Mouse (Mus musculus) megakaryocyte, embryonic 14.5 days (primary cell): Measurements from ENCODE around the gene Kcnma1. TPM values are rescaled to one million over a fixed set of nuclear protein-coding genes. Genes with fewer than 3 reads are reported as not detected.

Source experiments
- H3K27me3 ChIP-seq: replicated peaks from 2 replicates; pipeline ENCODE3; 2012; ENCODE audit warnings: inconsistent platforms
- H3K36me3 ChIP-seq: replicated peaks from 2 replicates; pipeline ENCODE3; 2012; ENCODE audit warnings: low read length, inconsistent platforms, mixed read lengths
- H3K4me1 ChIP-seq: 2 replicates; pipeline ENCODE4 v1.6.1; 2012; ENCODE audit warnings: inconsistent platforms
- H3K4me3 ChIP-seq: replicated peaks from 2 replicates; pipeline ENCODE3; 2012; ENCODE audit warnings: moderate library complexity, mild to moderate bottlenecking, inconsistent platforms
- H3K9me3 ChIP-seq: 2 replicates; pipeline ENCODE4 v1.6.1; 2012; ENCODE audit warnings: inconsistent platforms
- FLI1 ChIP-seq: IDR thresholded peaks from 2 replicates; pipeline ENCODE4 v1.6.1; 2012; ENCODE audit warnings: low read length, inconsistent platforms, mixed read lengths
- GATA1 ChIP-seq: IDR thresholded peaks from 3 replicates; pipeline ENCODE4 v1.6.1; 2012; ENCODE audit warnings: mixed read lengths, low read length, inconsistent platforms, borderline replicate concordance
- polyA plus RNA-seq: library from polyadenylated mRNA; stranded (reverse); fragments of >175 nt; gene quantifications from 2 replicates; pipeline ENCODE4 v1.2.3, GENCODE M21; 2012; ENCODE audit warnings: low replicate concordance; ENCODE audit not compliant: insufficient read depth

The Kcnma1 gene
- polyA plus RNA-seq, 1 experiment, result not detected

DNA sequence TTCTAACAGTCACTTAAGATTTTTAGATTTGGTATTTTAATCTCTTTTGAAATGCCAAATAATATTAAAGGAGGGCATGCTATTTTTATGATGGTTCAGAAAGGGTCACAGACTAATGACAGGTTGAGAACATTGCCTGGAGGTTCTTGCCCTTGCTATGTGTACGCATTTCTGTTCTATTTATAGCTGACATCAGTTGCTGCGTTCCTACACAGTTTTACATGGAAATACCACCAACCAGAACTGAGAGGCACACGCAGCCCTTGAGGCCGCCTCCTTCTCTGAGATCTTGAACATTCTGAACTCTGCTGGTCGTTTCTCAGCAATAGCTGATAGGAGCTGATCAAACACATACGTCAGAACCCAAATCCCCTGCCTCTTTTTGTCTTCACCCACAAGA lies 387.4 kb downstream of the Kcnma1 start:
- Histone ChIP-seq H3K27me3 (no peaks in the 10 kb centered on the region), H3K9me3 (no peaks in the 10 kb centered on the region), H3K4me3 (no peak overlapping the region), H3K4me1 (no peaks in the 10 kb centered on the region), H3K36me3 (no peaks in the 10 kb centered on the region)
- TF ChIP-seq GATA1, result no peak
- no peak for TF ChIP-seq FLI1

GRCm38 (mm10) chr14:23626114-23626513 lies 388.2 kb downstream of the Kcnma1 start:
- Histone ChIP-seq H3K9me3 (no peaks in the 10 kb centered on the region), H3K4me3 (no peak overlapping the region), H3K27me3 (no peaks in the 10 kb centered on the region), H3K4me1 (no peaks in the 10 kb centered on the region), H3K36me3 (no peaks in the 10 kb centered on the region)
- TF ChIP-seq FLI1 (no peak), GATA1 (no peak)

- Histone ChIP-seq H3K27me3 (no peaks in the 10 kb centered on the region), H3K4me3 (no peak overlapping the region), H3K4me1 (no peaks in the 10 kb centered on the region), H3K36me3 (no peaks in the 10 kb centered on the region), H3K9me3 (no peaks in the 10 kb centered on the region)
- TF ChIP-seq GATA1 (no peak), FLI1 (no peak)
These were observed 388.9 kb downstream of the Kcnma1 start for GRCm38 (mm10) chr14:23625436-23625835.

DNA sequence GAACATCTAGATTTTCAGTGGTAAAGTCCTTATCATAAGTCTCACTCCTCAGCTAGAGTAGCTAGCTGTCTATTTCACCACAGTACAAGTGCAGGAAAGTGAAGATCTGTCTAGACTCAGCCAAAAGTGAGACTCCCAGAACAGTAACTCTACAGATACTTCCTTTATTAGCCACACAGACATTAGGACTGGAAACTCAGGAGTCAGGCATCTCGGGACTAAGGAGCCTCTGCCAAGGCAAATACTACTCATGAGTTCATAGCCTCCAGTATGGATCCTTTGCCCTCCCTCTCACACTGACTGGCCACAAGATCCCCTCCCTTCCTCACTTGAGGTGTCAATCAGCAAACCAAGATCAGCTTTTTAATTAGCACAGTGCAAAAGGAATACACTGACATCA lies 389.8 kb downstream of the Kcnma1 start:
- Histone ChIP-seq H3K4me3 (no peak overlapping the region), H3K4me1 (no peaks in the 10 kb centered on the region), H3K9me3 (no peaks in the 10 kb centered on the region), H3K36me3 (no peaks in the 10 kb centered on the region), H3K27me3 (no peaks in the 10 kb centered on the region)
- TF ChIP-seq GATA1 (no peak), FLI1 (no peak)

- H3K9me3 ChIP-seq, result no peaks in the 10 kb centered on the region
- H3K36me3 ChIP-seq, result no peaks in the 10 kb centered on the region
- H3K4me1 ChIP-seq, result no peaks in the 10 kb centered on the region
- H3K27me3 ChIP-seq, result no peaks in the 10 kb centered on the region
- TF ChIP-seq FLI1, result no peak
- TF ChIP-seq GATA1, result no peak
- H3K4me3 ChIP-seq, result no peak overlapping the region
These were observed 393.6 kb downstream of the Kcnma1 start for GRCm38 (mm10) chr14:23620685-23621084.

GRCm38 (mm10) chr14:23618973-23619372 lies 395.3 kb downstream of the Kcnma1 start:
- H3K27me3 ChIP-seq, result no peaks in the 10 kb centered on the region
- no peak for TF ChIP-seq GATA1
- TF ChIP-seq FLI1, result no peak
- H3K9me3 ChIP-seq, result no peaks in the 10 kb centered on the region
- no peaks in the 10 kb centered on the region for H3K4me1 ChIP-seq
- no peak overlapping the region for H3K4me3 ChIP-seq
- no peaks in the 10 kb centered on the region for H3K36me3 ChIP-seq

GRCm38 (mm10) chr14:23618081-23618480 lies 396.2 kb downstream of the Kcnma1 start:
- TF ChIP-seq GATA1, result no peak
- no peak for TF ChIP-seq FLI1
- Histone ChIP-seq H3K27me3 (no peaks in the 10 kb centered on the region), H3K36me3 (no peaks in the 10 kb centered on the region), H3K4me1 (no peaks in the 10 kb centered on the region), H3K4me3 (no peak overlapping the region), H3K9me3 (no peaks in the 10 kb centered on the region)

DNA sequence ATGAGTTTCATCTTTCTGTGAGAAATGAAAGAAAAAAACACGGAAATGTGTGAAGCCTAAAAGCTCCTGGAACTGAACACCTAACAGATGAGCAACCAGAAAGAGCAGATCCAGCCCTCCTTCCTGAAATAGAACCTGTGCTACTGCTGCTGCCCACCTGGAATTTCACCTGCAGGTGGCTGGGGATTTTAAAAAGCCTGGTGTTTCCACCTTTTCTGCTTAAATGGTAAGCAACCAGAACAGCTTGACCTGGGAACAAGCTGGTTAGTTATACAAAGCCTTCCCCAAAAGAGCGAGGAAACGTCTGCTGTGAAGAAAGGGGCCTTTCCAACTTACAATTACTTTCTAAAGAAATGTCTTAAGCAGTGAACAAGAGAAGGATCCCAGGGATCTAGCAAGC lies 404.2 kb downstream of the Kcnma1 start:
- Histone ChIP-seq H3K4me3 (no peak overlapping the region), H3K9me3 (peaks cover 2% of the 10 kb centered on the region; the same call in 1 of the 2 replicates), H3K27me3 (no peaks in the 10 kb centered on the region), H3K36me3 (no peaks in the 10 kb centered on the region), H3K4me1 (no peaks in the 10 kb centered on the region)
- TF ChIP-seq FLI1, result no peak
- TF ChIP-seq GATA1, result no peak

- Histone ChIP-seq H3K9me3 (peaks cover 2% of the 10 kb centered on the region; the same call in 1 of the 2 replicates), H3K27me3 (no peaks in the 10 kb centered on the region), H3K36me3 (no peaks in the 10 kb centered on the region), H3K4me3 (no peak overlapping the region), H3K4me1 (no peaks in the 10 kb centered on the region)
- TF ChIP-seq FLI1 (no peak), GATA1 (no peak)
These were observed 408.6 kb downstream of the Kcnma1 start for GRCm38 (mm10) chr14:23605740-23606139.

DNA sequence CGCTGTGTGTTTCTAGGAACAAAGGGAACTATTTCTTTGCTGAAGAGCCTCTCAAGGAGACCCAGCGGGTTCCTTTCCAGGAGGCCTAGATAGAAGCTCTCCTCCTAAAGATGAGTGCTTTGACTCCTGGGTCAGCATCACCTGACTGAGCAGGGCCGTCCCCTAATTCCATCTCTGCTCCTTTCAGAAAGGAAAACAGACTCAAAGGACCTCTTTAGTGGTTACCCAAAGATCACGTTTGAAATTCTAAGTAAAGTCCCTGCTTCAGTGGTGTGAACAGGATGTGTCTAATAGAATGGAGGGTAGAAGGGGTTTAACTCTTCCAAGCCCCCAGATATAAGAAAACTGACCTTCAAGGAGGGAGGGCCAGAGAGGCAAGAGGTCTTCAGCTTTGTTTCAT lies 411.4 kb downstream of the Kcnma1 start:
- no peak overlapping the region for H3K4me3 ChIP-seq
- H3K4me1 ChIP-seq, result no peaks in the 10 kb centered on the region
- H3K36me3 ChIP-seq, result no peaks in the 10 kb centered on the region
- peaks cover 2% of the 10 kb centered on the region; the same call in 1 of the 2 replicates for H3K9me3 ChIP-seq
- TF ChIP-seq GATA1 (no peak), FLI1 (no peak)
- H3K27me3 ChIP-seq, result no peaks in the 10 kb centered on the region

- H3K36me3 ChIP-seq, result no peaks in the 10 kb centered on the region
- no peaks in the 10 kb centered on the region for H3K4me1 ChIP-seq
- TF ChIP-seq GATA1, result no peak
- no peak for TF ChIP-seq FLI1
- H3K9me3 ChIP-seq, result no peaks in the 10 kb centered on the region
- no peaks in the 10 kb centered on the region for H3K27me3 ChIP-seq
- no peak overlapping the region for H3K4me3 ChIP-seq
These were observed 412.2 kb downstream of the Kcnma1 start for GRCm38 (mm10) chr14:23602054-23602453.
